Mouse (Mus musculus): ENCODE results near the gene Hsbp1. TPM values are rescaled to one million over a fixed set of nuclear protein-coding genes. Genes with fewer than 3 reads are reported as not detected.
A peak's percentile ranks its signal among the peaks of the same experiment; 100 is the strongest.

Gene Hsbp1
- polyA plus RNA-seq, 1 experiment = 140 TPM

DNA sequence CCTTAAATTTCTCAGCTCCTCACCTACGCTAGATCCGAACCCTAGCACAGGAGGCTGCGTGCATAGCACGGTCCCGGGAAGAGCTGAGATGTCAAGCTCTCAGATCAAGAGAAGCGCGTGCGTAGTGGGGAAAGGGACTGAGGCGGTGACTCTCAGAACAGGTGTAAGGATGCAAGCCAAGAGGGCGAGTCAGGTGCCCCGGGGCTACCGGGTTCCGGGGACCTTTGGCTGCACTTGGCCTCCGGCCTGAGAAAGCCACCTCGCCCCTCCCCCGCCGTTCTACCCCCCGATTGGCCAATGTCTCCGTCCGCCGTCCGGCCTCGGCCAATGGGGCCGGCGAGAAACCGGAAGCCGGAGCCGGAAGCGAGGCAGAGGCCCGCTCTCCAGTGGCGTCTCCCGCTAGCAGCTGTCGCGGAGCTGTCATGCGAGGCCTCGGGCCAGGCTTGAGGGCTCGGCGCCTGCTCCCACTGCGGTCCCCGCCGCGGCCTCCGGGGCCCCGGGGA is 50.3 kb downstream of the Hsbp1 start, which contains the start of gene Mlycd:
Gene Mlycd, plus strand, starts transcription at position 355 of the 503 bp plus-strand sequence.
- Histone ChIP-seq H3K9me3 (replicated peaks; ENCODE audit: control insufficient read depth, insufficient read depth, low read length, poor library complexity, severe bottlenecking) (no peaks in the 10 kb centered on the region), H3K27ac (ENCODE audit: insufficient read depth, low read length) (no peak within 1 kb of the TSS)
- TF ChIP-seq EP300 (IDR thresholded peaks at IDR 0.05; ENCODE audit: insufficient read depth, low read depth, low read length) (0 out of 2 replicates have a peak, but pooled peaks have one; percentile 10), POLR2A (IDR thresholded peaks at IDR 0.05; ENCODE audit: insufficient read depth, low read length) (no peak), CTCF (IDR thresholded peaks at IDR 0.05; ENCODE audit: low read depth, low read length) (no peak)

DNA sequence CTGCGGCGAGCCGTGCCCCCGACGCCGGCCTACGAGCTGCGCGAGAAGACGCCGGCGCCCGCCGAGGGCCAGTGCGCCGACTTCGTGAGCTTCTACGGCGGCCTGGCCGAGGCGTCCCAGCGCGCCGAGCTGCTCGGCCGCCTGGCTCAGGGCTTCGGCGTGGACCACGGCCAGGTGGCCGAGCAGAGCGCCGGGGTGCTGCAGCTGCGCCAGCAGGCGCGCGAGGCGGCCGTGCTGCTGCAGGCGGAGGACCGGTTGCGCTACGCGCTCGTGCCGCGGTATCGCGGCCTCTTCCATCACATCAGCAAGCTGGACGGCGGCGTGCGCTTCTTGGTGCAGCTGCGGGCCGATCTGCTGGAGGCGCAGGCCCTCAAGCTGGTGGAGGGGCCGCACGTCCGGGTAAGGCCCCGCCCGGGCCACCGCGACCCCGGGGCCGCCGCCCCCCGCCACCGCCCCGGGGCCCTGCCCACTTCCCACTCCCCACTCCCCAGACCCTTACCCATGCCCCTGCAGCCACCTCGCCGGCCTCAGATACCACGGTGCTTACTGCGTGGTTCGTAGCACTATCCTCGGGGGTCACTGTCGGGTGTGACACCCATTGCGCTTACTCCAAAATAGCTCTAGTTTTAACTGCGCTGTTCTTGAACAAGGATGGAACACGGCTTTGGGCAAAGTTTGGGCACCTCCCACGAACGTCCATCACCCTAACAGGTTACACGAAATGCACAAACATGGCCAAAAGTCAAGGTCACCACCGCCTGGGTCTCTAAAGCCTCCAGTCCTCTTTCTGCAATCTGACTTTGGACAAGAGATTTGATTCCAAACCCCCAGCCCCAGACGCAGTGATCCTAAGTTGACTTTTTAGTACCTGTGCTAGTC is 51.0 kb downstream of the Hsbp1 start:
- H3K36me3 ChIP-seq (ENCODE audit: control insufficient read depth, insufficient read depth, low read length, poor library complexity, severe bottlenecking) = no peaks in the 10 kb centered on the region
- no peaks in the 10 kb centered on the region for H3K9me3 ChIP-seq (replicated peaks; ENCODE audit: control insufficient read depth, insufficient read depth, low read length, poor library complexity, severe bottlenecking)
- peak overlapping the region; percentile 82 for H3K9ac ChIP-seq (ENCODE audit: low read depth, poor library complexity, severe bottlenecking)
- no peaks in the 10 kb centered on the region for H3K27me3 ChIP-seq (ENCODE audit: control insufficient read depth, insufficient read depth, low read length, poor library complexity, severe bottlenecking)
- no peaks in the 10 kb centered on the region for H3K4me1 ChIP-seq (ENCODE audit: control insufficient read depth, insufficient read depth, low read length)
- TF ChIP-seq CTCF (IDR thresholded peaks at IDR 0.05; ENCODE audit: low read depth, low read length) (no peak), POLR2A (IDR thresholded peaks at IDR 0.05; ENCODE audit: insufficient read depth, low read length) (no peak), EP300 (IDR thresholded peaks at IDR 0.05; ENCODE audit: insufficient read depth, low read depth, low read length) (no peak)
- no peak overlapping the region for H3K27ac ChIP-seq (ENCODE audit: insufficient read depth, low read length)
- H3K4me3 ChIP-seq (ENCODE audit: low read depth, low read length) = peak overlapping the region; percentile 76

More for the DNA sequence above, 50.3 kb downstream of the Hsbp1 start, which contains the start of gene Mlycd:
- 0 out of 2 replicates have a peak, but pooled peaks cover 2% of the 10 kb centered on the region for H3K27me3 ChIP-seq (ENCODE audit: control insufficient read depth, insufficient read depth, low read length, poor library complexity, severe bottlenecking)
- H3K36me3 ChIP-seq (ENCODE audit: control insufficient read depth, insufficient read depth, low read length, poor library complexity, severe bottlenecking) = no peaks in the 10 kb centered on the region
- peak within 1 kb of the TSS; percentile 76 for H3K4me3 ChIP-seq (ENCODE audit: low read depth, low read length)
- no peaks in the 10 kb centered on the region for H3K4me1 ChIP-seq (ENCODE audit: control insufficient read depth, insufficient read depth, low read length)
- peak within 1 kb of the TSS; percentile 82 for H3K9ac ChIP-seq (ENCODE audit: low read depth, poor library complexity, severe bottlenecking)

Other genes with a start within 250 kb of the Hsbp1 start
- gene Mlycd, start 50.4 kb downstream of the Hsbp1 start, polyA plus RNA-seq (2011; ENCODE audit: insufficient read depth, insufficient read length, low read depth, missing spikeins) = 6.9 and 7.4 TPM in 2 replicates
- gene Osgin1, start 89.6 kb downstream of the Hsbp1 start, polyA plus RNA-seq (2011; ENCODE audit: insufficient read depth, insufficient read length, low read depth, missing spikeins) = not detected in 2 replicates
- 3.8 and 4.3 TPM in 2 replicates for gene Necab2, start 102.2 kb downstream of the Hsbp1 start, polyA plus RNA-seq (2011; ENCODE audit: insufficient read depth, insufficient read length, low read depth, missing spikeins)
- not detected in 2 replicates for gene Slc38a8, start 157.2 kb downstream of the Hsbp1 start, polyA plus RNA-seq (2011; ENCODE audit: insufficient read depth, insufficient read length, low read depth, missing spikeins)
- gene Mbtps1, start 214.2 kb downstream of the Hsbp1 start, polyA plus RNA-seq (2011; ENCODE audit: insufficient read depth, insufficient read length, low read depth, missing spikeins) = 117 and 118 TPM in 2 replicates
- 19.2 and 20.6 TPM in 2 replicates for gene Hsdl1, start 230.7 kb downstream of the Hsbp1 start, polyA plus RNA-seq (2011; ENCODE audit: insufficient read depth, insufficient read length, low read depth, missing spikeins)
- 0.28 TPM in 1 of 2 replicates, not detected in the other for gene Dnaaf1, start 230.7 kb downstream of the Hsbp1 start, polyA plus RNA-seq (2011; ENCODE audit: insufficient read depth, insufficient read length, low read depth, missing spikeins)